Mouse (Mus musculus): ENCODE results near the gene Cnn1.
A peak's percentile ranks its signal among the peaks of the same experiment; 100 is the strongest.
"Not testable (repeated sequence)": the region's sequence is repeated elsewhere in the genome, so short reads cannot be mapped to it uniquely, and the experiment has no call there.

Gene Cnn1

DNA sequence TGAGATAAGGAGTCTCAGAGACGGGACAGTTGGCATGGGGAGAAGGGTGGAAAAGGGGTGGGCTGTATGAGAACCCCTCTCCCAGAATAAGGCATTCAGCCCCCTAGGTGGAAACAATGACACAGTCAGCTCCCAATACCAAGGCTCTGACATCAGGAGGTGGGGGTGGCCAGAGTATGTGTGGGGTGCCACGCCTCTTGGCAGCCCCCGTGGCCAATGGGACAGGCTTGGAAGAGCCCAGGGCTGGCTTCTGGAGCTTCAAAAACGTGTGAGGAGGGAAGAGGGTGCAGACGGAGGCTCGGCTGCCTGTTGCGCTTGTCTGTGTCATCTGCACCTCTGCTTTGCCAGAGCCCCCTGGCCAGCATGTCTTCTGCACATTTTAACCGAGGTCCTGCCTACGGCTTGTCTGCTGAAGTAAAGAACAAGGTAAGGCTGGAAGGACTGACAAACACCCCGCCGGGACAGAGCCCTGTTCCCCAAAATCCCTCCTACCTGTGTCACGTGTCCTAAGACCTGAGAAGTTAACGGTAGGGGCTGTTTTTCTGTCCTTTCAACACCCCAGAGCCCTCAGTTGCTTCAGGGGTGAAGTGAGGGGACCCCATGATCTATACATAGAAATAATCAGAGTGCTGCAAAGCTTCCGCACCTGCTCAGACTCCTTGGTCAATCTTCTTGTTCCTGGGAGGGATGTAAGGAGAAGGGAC, at the start of gene Cnn1:
Gene Cnn1, plus strand, starts transcription at position 224 of the 704 bp plus-strand sequence.
- DNase-seq, result peak; percentile 50 to 71

DNA sequence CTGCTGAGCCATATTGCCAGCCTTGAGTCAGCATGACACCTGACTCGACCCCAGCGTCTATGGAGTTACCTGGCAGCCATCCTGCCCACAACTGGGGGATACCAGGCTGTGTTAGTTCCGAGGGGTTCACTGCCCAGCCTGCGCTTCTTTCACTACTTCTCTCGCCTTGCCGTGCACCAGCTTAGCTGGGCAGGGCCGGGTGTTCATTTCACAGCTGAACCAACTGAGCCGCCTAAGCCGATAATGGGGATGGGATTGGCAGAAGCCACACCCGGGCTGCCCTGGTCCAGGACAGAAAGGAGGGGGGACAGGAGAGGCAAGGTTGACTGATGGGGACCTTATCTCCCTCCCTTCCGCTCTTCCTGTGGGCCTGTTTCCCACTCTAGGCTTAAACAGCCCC, 49.7 kb upstream of the Cnn1 start:
- DNase-seq, result no peak

DNA sequence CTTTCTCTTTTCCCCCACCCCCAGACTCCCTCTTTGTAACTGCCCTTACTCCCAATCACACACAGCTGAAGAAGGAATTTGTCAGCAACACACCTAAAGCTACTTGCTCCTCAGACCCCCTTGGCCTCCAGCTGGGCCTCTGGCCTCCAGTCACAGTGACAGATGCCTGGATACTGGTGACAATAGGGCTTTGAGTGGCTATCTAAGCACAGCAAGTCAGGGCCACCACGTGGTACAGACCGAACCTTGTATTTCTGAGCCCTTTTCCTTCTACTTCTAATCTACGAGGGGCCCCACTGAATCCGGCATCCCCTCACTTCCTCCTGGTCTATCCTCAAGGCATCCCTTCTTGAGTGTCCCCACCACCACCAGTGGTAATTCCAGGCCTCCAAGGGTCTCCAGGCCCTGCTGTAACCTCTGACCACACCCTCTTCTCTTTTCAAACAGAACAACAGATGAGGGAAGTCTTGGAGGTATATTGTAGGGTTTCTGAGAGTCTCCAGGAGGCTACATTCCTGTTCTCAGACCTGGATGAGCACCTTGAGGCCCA, 49.2 kb upstream of the Cnn1 start:
- no peak for DNase-seq

DNA sequence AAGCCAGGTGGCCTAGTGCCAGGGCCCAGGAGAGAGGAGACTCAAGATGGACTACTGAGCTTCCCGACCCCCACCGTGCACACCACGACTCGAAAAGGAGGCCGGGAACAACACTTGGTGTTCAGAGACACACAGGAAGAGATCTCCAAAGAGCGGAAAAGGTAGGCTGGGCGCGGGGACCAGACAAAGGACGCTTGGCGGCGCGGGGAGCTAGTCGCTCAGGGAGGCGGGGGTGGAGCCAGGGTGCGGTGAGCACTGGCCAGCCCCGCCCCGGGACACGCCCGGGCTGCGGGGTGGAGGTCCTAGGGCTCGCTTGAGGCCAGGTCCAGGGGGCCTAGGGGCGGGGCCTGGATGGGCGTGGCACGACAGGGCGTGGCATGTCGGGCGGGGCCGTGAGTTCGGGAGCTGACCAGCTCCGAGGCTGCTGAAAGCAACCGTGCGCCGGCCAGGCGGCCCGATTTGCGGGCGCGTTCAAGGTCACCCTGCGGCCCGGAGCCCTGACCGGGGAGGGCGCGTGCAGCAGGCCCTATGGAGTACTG, 48.6 kb upstream of the Cnn1 start:
- peak; percentile 44 to 57 for DNase-seq

DNA sequence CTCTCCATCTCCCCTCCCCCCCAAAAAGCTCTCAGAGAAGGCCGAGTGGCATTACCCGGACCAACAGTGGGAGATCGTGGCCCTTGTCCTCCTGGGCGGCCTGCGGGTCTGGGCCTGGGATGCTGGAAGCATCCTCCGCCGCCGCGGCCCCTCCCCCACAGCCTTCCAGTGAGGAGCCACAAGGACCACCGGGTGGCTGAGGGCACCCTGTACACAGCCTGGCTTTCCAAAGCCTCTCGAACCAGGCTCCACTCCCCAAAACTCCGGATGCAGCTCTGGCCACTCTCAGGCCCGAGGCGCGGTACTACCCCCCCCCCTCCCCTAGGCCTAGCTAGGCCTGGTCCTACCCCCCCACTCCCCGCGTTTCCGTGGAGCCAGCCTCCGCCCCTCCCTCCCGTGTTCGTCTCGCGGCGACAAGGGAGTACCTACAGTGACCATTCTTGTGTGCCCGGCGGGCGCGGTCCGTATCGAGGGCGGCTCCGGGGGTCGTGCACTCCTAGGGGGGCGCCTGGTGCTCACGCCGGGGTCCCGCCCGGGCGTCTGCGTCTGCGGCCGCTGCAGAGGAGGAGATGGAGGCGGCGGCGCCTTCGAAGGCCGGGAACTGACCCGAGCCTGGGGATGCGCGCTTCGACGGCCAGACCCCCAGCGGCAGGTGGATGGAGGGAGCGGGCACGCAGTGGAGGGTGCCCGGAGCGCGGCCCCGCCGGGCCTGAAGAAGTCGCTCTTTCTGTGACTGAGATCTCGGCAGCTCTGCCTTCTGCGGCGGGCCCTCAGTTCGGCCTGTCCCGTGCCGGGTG, 47.7 kb upstream of the Cnn1 start:
- DNase-seq, result no peak

DNA sequence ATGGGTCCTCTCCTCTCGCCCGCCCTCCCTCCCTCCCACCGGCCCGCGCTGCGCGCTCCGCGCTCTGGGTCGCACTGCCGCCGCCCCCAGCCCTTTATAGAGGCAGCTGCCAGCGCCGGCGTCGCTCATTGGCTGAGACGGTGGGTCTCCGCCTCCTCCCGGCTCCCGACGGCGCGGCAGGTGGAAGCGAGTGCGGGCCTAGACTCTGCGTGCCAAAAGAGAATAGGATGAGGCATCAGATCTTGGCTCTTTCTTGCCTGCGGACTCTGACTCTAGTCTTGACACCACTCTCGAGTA, 47.1 kb upstream of the Cnn1 start, which contains the start of gene Elavl3:
Gene Elavl3, minus strand, starts transcription at position 66 of the 297 bp plus-strand sequence.
- no peak for DNase-seq

DNA sequence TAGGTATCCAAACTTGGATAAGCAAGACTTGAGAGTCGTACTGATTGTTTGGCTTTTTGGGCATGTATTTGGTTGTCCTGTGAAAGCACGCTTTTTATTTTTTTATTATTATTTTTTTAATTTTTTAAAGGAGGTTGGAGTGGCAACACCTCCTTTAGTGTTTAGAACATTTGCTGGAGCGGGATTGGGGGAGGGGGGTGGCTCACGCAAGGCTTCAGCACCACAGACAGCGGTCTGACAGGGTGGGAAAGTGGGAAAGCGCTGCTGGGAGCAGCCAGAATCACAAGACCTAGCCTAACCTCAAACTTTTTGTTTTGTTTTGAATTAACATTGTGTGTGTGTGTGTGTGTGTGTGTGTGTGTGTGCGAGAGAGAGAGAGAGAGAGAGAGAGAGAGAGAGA, 45.4 kb upstream of the Cnn1 start:
- DNase-seq, result no peak

DNA sequence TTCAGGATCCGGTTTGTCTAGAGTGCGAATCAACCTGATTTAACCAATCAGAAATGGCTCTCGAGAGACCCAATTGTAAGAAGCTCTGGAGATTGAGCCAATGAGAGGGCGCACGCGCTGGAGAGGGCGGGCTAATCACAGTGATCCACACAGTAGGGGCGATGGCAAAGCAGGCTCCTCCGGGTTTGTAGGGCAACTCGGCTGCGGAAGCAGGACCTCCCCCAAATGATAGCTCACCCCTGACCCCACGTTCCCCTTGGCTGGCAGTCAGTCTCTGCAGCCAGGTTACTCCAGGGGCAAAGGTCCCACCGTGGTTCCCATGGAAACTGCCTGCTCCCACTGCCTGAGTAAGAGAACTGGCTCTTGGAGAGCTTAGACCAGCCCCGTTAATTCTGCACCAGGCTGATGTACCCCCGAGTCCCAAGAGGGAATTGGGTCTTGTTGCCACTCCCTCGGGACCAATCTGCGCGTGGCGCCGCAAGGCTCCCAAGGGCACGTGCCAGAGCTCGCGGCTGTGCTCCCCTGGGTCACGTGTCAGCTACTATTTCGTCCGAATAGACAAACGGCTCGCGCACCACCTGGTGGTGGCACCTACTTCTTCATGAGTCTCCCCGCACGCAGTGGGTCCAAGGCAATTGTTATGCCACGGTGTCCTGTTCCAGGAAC, 44.5 kb upstream of the Cnn1 start:
- DNase-seq, result peak; percentile 72

DNA sequence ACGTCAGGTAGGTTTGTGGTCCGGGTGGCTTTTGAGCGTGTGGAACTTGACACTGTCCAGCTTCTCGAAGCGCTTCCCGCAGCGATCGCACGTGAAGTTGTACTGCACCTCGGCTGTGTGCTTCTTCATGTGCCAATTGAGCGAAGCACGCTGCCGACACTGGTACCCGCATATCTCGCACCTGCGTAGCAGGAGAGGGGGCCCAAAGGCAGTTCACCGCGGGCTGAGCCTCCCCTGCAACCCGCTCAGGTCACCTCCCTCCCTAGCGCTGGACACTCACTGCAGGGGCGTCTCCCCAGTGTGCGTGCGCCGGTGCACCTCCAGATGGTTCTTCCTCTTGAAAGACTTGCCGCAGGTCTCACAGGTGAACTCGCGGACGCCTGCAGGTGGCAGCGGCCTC, 43.3 kb upstream of the Cnn1 start:
- no peak for DNase-seq

DNA sequence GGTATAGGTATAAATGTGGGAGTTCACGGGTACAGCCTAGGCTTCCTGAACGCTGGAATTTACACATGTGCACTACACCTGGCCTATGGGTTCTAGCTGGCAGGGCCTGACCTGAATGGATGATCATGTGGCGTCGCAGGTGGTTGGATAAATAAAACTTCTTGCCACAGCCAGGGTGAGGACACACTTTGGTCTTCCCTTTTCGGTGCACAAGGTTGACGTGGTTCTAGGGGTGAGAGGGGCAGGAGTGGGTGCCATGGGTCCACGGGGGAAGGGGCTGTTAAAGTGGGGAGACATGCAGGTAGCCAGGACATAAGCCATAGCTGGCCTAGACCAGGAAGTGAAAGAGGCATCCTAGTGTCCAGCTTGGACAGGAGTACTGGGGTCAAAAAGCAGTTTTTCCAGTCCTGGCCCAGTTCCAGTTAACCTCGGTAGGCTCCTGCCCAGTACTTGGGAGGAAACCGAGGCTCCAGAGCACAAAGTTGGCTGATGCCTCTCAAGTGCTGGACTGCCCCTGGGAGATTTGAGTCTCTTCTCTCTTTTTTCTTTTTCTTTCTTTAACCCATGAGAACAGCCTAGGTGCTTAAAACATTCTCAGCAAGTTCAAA, 42.6 kb upstream of the Cnn1 start:
- DNase-seq, result no peak

DNA sequence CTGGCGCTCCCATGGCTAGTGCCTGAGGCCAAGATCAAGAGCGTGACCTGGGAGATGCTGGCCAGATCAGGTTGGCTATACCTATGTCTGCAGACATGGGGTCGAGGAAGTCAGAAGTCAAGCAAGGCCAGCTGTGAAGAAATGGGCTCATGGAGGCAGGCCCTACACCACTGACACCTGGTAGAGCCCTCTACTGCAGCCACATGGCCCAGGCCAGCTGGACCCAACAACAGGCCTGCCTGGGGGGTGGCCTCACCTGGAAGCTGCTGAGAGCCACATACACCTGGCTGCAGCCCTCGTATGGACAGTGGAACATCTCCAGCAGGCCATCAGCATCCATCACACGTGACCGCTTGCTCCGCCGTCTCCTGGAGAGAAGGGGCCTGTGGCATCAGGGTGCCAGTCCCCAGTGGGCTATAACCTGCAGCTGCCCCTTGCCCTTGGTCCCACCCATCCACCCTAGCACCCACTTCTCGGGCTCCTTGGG, 41.9 kb upstream of the Cnn1 start:
- no peak for DNase-seq

DNA sequence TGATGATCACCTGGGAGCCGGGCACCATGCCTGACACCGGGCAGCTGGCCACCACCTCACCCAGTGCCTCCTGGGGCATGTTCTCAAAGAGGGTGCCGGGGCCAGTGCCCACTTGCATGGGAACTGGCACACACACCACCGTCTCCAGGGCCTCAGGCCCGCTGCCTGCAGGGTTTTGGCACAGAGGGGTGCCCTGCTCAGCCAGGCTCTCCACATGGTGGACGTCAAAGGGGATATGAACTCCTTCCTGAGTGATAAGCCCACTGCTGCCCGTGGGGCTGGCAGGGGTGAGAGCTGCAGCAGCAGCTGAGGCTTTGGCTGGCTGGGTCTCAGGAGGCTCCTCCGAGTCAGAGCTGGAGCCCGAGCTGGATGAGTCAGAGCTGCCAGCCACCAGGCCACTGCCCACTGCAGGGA, 41.0 kb upstream of the Cnn1 start:
- no peak for DNase-seq

DNA sequence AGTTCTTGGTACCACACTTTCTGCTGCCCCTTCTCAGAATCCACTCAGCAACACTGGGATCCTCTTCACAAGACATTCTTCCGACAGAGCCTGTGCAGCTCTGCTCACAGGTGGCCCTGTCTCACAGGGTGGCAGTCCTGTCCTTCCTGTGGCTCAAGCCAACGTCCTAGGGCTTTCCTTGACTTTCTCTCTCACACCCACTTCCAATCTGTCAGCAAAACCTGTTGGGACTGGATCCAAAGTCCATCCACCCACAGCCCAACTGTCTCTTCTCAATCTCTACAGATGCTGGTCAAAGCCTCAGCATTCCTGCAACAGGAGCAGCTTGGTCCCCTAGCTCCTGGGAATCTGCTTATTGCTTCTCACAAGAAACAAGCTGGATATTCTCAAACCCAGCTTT, 37.7 kb upstream of the Cnn1 start:
- no peak for DNase-seq

DNA sequence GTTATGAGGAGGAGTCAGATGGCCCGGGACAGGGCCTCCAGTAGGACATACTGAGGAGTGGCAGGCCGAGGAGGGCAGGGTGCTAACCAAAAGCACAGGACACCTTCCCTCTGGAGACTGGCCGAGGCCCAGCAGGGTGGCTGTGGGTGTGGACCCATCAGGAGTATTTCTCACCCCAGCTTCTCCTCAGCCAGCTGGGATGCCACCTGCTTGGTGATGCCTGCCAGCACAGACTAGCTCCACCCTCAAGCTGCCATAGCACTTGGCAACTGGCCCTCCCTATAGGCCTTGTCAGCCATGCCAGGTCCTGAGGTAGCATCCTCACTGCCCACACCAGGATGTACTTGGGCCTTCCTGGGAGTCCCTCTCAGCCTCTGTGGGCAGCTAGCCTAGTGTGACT, 34.7 kb upstream of the Cnn1 start:
- no peak for DNase-seq

DNA sequence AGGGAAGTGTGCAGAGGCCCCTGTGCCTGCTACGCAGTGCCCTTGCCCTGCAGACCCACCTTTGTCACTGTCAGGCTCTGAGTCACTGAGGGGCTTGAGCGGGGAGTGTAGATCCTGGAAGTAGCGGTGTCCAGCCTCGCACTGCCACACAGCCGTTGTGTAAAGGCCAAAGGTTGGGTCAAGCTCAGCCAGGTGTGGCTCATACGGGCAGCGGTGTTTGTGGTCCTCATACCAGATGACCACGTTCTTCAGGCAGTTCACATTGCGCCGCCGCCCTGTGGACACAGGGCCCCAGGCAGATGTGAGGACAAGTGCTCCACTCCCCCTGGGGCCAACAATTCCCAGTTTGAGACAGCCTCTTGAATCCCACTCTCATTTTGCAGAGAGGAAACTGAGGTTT, 33.4 kb upstream of the Cnn1 start:
- DNase-seq, result no peak

DNA sequence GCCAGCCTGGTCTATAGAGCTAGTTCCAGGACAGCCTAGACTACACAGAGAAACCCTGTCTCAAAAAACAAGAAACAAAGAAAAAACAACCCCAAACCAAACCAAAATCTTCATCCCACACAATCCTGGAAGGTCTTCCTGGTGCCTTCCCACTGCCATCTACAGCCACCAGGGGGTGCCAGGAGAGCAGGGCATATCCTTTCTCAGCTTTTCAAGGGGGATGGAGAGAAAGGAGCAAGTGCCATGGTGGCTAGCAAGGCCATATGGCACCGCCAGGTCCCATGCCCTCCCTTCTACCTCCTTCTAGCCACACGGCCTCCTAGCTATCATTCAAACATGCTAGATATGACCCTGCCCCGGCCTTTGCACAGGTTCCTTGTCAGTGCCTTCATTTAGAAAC, 32.6 kb upstream of the Cnn1 start:
- DNase-seq, result peak; percentile 56 to 69

DNA sequence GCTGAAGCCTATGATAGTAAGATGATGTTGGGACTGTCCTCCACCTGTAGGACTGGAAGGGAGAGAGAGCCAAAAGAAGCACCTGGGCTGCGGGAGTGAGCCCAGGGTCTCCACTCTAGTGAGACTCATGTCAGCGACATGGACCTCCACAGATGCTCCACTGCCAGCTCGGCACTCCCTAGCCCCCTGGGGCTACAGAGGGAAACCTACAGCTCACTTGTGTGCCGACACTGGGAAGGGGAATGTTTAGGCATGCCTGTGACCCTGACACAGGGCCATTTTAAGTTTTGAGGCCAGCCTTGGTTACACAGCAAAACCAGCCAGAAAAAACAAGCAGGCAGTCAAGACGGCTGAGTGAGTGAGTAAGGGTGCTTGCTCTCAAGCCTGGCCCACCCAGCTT, 31.8 kb upstream of the Cnn1 start:
- DNase-seq, result no peak

DNA sequence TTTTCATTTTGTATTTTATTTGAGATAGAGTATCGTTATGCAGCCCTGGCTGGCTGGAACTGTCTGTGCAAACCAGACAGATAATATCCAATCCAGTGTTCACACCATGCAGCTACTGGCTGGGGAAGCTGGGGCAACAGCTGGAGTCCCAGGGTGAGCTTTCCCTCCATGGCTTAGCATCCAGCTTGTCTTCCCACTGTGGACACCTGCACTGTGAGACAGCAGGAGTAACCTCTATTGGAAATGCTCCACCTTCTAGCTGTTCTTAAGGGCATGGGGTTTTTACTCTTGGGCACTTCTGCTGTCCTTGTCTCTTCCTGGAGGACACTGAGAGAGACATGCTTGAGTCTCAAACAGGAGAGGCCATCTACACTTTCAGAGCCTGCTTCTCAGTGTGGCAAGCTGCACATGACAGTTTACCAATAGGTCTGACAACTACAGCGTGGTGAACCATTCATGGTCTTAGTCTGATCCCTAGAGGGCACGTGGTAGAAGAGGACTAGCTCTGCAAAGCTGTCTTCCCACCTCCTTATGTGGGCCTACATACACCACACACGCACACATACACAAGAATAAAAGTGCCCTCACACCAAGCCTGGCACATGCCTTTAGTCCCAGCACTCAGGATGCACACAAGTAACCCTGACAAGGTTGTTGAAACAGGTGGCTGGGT, 29.0 kb upstream of the Cnn1 start:
- no peak for DNase-seq

DNA sequence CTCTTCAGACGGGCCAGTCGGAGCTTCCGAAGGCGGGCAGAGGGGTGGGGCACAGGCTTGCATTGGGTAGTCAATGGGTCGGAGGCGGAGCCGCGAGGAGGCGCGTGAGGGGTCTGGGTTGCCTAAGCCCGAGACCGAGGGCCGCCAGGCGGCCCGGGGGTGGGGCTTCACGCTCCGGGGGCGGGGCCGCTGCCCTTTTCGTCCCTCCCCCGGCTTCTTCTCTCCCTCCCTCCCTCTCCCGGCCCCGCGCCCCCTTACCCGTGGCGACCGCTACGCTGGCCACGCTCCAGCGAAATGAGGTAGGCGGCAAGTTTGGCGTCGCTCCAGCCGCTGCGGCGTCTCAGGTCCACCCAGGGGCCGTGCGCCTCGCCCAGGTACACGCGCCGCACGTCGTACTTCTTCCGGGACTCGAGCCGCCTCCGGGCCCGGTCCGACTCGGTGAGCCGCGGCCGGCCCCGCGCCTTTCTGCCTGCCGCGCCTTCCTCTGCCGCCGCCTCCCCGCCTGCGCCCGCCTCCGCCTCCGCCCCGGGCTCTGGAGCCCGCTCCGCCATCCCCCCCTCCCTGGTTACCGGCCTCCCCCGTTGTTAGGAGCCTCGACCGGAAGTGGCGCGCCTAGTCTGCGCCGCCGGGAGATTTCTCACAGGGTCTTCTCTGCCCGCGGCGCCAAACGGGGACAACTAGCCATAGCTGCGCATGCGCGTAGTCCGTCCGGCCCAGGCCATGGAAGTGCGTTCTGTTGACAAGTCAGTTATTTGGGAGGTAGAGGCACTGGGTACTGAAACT, 28.0 kb upstream of the Cnn1 start, which contains the start of the genes Gm49318 and Zfp653:
Gene Gm49318, minus strand, starts transcription at position 469 of the 783 bp plus-strand sequence.
Gene Zfp653, minus strand, starts transcription at position 586 of the 783 bp plus-strand sequence.
- DNase-seq, result peak; percentile 97 to 98

DNA sequence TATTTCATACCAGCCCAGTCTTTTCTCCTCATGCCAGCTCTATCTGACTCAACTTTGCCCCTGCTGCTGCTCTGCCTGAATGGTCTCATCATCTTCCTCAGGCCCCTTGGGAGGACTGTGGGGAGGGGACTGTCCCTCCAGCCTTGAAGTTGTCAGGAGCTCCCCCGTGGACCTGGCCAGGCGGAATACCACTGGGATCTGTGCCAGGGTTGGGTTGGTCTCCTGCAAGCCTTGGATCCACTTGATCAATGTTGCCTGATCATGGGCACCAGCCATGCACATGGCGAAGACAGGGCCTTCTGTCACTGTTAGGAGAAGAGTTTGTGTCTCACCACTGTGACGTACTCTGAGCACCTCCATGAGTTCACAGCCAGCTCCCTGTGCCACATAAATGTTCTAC, 26.7 kb upstream of the Cnn1 start:
- DNase-seq, result no peak

DNA sequence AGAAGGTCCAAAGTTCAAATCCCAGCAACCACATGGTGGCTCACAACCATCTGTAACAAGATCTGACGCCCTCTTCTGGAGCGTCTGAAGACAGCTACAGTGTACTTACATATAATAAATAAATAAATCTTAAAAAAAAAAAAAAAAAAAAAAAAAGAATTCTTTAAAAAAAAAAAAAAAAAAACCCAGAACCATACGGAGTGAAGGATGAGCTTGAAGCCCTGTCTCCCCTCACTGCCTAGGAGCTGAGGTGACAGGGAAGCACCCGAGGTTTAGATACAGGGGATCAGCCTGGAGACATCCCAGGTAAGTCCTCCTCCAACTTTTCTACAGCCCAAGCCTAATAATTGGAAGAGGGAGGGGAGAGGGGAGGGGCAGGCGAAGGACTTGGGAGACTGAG, 23.2 kb upstream of the Cnn1 start:
- not testable (repeated sequence) for DNase-seq

Measured in lung, postnatal 4 days (tissue).